Mouse (Mus musculus) limb, embryonic 10.5 days (tissue): Measurements from ENCODE around the gene Ugt1a1. TPM values are rescaled to one million over a fixed set of nuclear protein-coding genes. Genes with fewer than 3 reads are reported as not detected.

Source experiments
- DNase-seq: peaks from one replicate; pipeline ENCODE4 v3.0.0-alpha.2; 2017; ENCODE audit warnings: low spot score
- H3K27ac ChIP-seq: fragments of 300-500 bp; sonication (generic); 2 replicates; pipeline ENCODE4 v1.5.1; 2016; ENCODE audit warnings: mild to moderate bottlenecking
- H3K27me3 ChIP-seq: fragments of 300-500 bp; sonication (generic); 2 replicates; pipeline ENCODE4 v1.6.1; 2016; ENCODE audit warnings: low read depth, mild to moderate bottlenecking; ENCODE audit not compliant: poor library complexity, severe bottlenecking
- H3K36me3 ChIP-seq: fragments of 300-500 bp; sonication (generic); 2 replicates; pipeline ENCODE4 v1.6.1; 2016; ENCODE audit warnings: mild to moderate bottlenecking, moderate library complexity
- H3K4me1 ChIP-seq: fragments of 300-500 bp; sonication (generic); 2 replicates; pipeline ENCODE4 v1.6.1; 2016
- H3K4me3 ChIP-seq: fragments of 300-500 bp; sonication (generic); 2 replicates; pipeline ENCODE4 v1.5.1; 2016; ENCODE audit warnings: mild to moderate bottlenecking, moderate library complexity
- H3K9me3 ChIP-seq: fragments of 300-500 bp; sonication (generic); replicated peaks from 2 replicates; pipeline ENCODE4 v1.6.1; 2016; ENCODE audit warnings: mild to moderate bottlenecking
- WGBS: fragments of 180-500 bp; shearing (Covaris S2); methylation state at CpG from one replicate; pipeline ENCODE4 v1.1.7; 2016; 5-methylcytosine and 5-hydroxymethylcytosine counted together
- polyA plus RNA-seq: library from polyadenylated mRNA; unstranded; fragments of >200 nt; fragmentation: Nextera tagmentation; extraction: Ambion mirVana; gene quantifications from 2 replicates; pipeline ENCODE4 v1.2.1, GENCODE M21; 2016

Gene Ugt1a1
- polyA plus RNA-seq, 1 experiment from 2014 or later = not detected

DNA sequence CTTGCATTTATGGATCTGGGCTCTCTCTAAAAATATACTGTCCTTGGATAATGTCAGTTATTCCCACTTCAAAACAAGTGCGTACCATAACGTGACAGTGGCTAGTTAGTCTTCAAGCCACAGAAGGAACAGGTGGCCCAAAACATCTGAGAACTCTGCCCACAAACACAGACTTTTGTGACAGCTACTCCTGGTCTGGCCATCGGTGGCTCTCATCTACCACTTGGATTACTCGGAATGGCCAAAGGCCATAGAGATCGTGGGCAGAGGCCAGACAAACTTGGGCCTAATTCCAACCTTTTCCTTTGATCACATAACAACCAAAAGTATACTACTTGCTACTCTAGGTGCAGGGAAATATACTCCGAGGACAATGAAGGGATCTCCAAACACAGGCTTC is 56.3 kb downstream of the Ugt1a1 start:
- WGBS = 87% methylated on average over 6 of the region's 6 CpGs
- Histone ChIP-seq H3K27ac (no peak overlapping the region), H3K36me3 (peaks cover 96% of the 10 kb centered on the region), H3K4me3 (no peak overlapping the region), H3K4me1 (no peaks in the 10 kb centered on the region), H3K27me3 (no peaks in the 10 kb centered on the region), H3K9me3 (0 out of 2 replicates have a peak, but pooled peaks cover 14% of the 10 kb centered on the region)
- no peak for DNase-seq

Other genes with a start within 250 kb of the Ugt1a1 start
- gene Usp40, start 203.4 kb upstream of the Ugt1a1 start, polyA plus RNA-seq = 35.3 and 41.8 TPM in 2 replicates
- not detected in 2 replicates for gene Ugt1a10, start 156.6 kb upstream of the Ugt1a1 start, polyA plus RNA-seq
- not detected in 2 replicates for gene Ugt1a9, start 141.2 kb upstream of the Ugt1a1 start, polyA plus RNA-seq
- not detected in 2 replicates for gene Ugt1a8, start 124.1 kb upstream of the Ugt1a1 start, polyA plus RNA-seq
- gene Ugt1a7c, start 116.9 kb upstream of the Ugt1a1 start, polyA plus RNA-seq = 0.30 and 0.61 TPM in 2 replicates
- gene Ugt1a6b, start 108.7 kb upstream of the Ugt1a1 start, polyA plus RNA-seq = not detected in 2 replicates
- gene Ugt1a6a, start 77.2 kb upstream of the Ugt1a1 start, polyA plus RNA-seq = 0.11 and 0.16 TPM in 2 replicates
- gene Ugt1a5, start 45.9 kb upstream of the Ugt1a1 start, polyA plus RNA-seq = not detected in 2 replicates
- gene Ugt1a2, start 11.4 kb upstream of the Ugt1a1 start, polyA plus RNA-seq = not detected in 2 replicates
- gene Dnajb3, start 6.2 kb upstream of the Ugt1a1 start, polyA plus RNA-seq = 8.9 and 10.4 TPM in 2 replicates
- 1.2 and 1.3 TPM in 2 replicates for gene Mroh2a, start 15.0 kb downstream of the Ugt1a1 start, polyA plus RNA-seq
- gene Hjurp, start 65.7 kb downstream of the Ugt1a1 start, polyA plus RNA-seq = 206 and 245 TPM in 2 replicates
- not detected in 2 replicates for gene Trpm8, start 65.7 kb downstream of the Ugt1a1 start, polyA plus RNA-seq
- gene Spp2, start 195.0 kb downstream of the Ugt1a1 start, polyA plus RNA-seq = not detected in 2 replicates